Mouse (Mus musculus) CD4-positive, CD25-positive, alpha-beta regulatory T cell, adult 2 months (primary cell): ENCODE data around the gene Cs.

ENCODE experiments used
- DNase-seq: peaks from one replicate; pipeline ENCODE4 v3.0.0-alpha.2; 2012; ENCODE audit warnings: low read depth, low spot score

The Cs gene

GRCm38 (mm10) chr10:128403931-128404330 is 66.4 kb downstream of the Cs start:
- DNase-seq, result no peak

DNA sequence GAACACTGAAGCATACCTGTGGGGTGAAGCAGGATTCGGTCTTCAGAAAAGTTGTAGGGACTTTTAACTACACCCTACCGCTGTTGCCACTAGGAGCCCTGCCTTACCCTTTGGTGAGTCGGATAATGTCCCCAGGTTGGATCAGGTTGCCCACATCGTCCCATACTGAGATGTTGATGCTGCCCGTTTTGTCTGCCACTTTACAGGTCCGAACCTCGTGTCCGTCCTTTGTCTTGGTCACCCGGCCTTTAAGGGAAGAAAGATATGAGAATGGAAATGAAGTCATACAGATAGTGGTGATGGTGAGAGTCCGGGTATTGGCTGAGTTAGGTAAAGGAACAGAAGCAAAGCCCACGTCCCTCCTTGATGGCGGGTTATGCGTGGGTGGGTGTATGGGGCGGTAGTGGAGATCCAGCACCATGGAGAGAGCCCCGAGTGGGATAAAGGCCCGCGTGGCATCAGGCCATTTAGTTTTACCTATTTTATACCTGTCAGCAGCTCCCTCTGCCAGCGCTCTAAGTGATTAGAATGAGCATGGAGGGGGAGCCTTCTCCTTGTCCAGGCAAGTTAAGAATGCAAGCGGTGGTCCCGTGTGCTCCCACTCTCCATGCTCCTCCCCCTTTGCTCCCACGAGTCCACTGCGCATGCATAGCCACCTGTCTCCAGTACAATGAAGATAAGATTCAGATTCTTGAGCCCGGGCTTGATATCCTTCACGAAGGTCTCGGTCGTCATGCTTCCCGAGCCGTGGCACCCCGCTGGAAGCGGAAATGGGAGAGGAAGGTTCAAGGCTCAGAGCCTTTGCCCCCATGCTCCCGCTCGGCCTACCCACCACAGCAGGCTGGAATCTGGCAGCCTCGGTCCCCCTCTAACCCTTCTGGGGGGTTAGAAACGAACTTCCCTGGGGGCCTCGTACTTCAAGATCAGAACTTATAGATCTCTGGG is 71.3 kb downstream of the Cs start:
- DNase-seq, result peak; percentile 45

GRCm38 (mm10) chr10:128409692-128410559 is 72.4 kb downstream of the Cs start:
- DNase-seq, result peak; percentile 97

DNA sequence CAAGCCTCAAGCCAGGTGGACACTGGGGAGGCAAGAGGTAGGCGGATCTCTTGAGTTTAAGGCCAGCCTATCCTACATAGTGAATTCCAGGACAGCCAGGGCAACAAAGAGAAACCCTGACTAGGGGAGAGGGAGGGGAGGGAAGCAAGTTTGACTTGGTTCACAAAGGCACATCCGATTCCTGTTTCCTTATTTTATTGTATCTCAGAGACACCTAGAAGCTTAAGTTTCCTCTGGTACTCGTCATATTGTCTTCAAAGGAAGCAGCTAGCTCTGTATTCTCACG is 73.0 kb downstream of the Cs start:
- peak; percentile 43 for DNase-seq

DNA sequence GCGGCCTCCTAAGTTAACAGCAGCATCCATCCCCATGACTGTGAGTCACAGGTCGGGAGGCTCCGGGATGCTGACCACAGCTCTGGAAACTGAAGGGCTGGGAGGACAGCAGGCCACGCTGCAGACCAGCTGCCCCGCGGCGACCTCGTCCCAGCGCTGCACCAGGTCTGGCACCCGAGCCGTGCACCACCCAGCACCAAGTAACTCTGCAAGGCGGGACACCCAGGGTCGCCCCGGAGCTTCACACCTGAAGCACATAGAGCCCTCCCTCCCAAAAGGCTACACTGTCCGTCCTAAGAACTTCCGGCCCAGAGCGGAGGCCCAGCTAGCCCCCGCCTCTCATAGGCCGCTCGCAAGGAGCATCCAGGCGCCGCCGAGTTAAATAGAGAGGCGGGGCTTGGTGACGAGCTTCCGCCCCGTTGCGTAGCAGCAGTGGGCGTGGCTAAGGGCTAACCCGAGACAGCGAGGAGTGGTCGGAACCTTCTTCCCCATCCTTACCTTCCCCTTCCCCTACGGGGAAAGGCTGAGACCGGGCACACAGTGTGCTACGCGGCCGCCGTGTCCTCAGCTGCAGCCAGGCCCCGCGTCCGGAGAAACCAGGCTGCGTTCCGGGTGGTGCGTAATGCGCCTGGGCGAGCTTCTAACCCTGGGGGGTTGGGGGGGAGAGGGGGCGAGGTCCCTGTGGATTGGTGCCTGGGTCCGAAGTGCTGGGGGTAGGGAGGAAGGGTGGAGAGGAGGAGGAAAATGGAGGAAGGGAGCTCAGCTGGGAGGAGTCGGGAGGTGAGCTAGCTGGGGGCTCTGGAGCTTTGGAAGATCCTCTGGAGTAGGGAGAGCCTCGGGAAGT is 73.9 kb downstream of the Cs start, which contains the start of the genes Nabp2 and Rnf41:
Gene Nabp2 (minus strand): TSS at position 282 of the 844 bp plus-strand sequence.
Gene Rnf41 (plus strand): TSS at position 447 of the 844 bp plus-strand sequence.
- DNase-seq, result peak; percentile 96

DNA sequence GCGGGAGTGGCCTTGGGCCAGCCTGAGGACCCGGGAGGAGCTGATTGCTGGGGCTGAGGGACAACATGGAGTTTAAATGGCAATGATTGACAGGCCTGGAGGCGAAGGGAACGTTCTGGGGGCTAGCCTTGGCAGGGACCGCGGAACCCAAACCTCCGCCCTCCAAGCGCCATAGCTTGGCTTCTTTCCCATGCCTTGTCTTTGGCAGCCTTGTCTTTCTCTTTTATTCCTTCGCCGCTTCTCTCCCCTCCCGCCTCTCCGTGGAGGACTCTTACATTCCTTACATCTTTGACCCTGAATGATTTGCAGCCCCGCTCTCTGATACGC is 74.5 kb downstream of the Cs start:
- DNase-seq, result no peak
